Mouse (Mus musculus): ENCODE data around the gene Sec61g. TPM values are rescaled to one million over a fixed set of nuclear protein-coding genes. Genes with fewer than 3 reads are reported as not detected.

Gene Sec61g
- polyA plus RNA-seq (2012; rRNA removed) = 9.0 and 14.9 TPM in 2 replicates

DNA sequence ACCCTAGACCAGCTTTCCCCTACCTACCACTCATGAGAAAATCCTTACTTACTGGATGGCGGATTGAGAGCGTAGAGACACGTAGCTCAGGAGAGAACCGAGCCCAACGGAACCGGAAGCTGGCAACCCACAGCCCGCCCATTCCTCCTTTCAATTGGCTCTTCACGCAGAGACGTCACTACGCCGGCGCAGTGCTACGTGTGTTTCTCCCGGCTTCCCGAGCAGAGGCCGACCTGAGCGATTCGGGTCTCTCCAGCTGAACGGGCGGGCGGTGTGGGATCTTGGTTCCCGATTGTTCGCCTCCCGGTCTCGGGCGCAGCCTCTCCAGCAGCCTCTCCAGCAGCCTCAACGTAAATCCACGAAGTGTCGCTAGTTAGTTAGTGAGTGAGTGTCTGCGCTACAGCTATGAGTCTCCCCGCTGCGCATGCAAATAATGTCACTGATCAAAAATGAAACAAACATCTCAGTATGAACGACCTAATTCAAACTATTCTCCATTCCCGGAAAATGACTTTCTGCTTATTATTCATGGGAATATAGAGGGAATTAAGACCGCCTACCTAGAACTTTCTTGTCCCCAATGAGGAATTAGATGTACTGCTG is at the start of gene Sec61g:
Gene Sec61g, minus strand, starts transcription at position 433 of the 603 bp plus-strand sequence.
- peak within 1 kb of the TSS; percentile 99 for H3K4me3 ChIP-seq (ENCODE audit: insufficient read depth, low read depth, low read length)
- WGBS = under 1% methylated on average over 35 of the region's 35 CpGs
- TF ChIP-seq CTCF (conservative IDR thresholded peaks at IDR 0.05; ENCODE audit: insufficient read depth, insufficient read length, low read depth, low read length) (no peak), POLR2A (IDR thresholded peaks at IDR 0.05; ENCODE audit: low read depth, low read length) (peak; percentile 95)
- no peaks in the 10 kb centered on the region for H3K27me3 ChIP-seq (replicated peaks; ENCODE audit: control insufficient read depth, insufficient read depth, low read length)
- peak; percentile 96 for DNase-seq
- H3K36me3 ChIP-seq (ENCODE audit: control insufficient read depth, insufficient read depth, low read length) = 0 out of 2 replicates have a peak, but pooled peaks cover 2% of the 10 kb centered on the region
- peaks cover 5% of the 10 kb centered on the region; the same call in 1 of the 2 replicates for H3K4me1 ChIP-seq (ENCODE audit: control insufficient read depth, insufficient read depth, low read length)
- peak within 1 kb of the TSS; percentile 98 for H3K27ac ChIP-seq (ENCODE audit: insufficient read depth, low read depth, low read length)

DNA sequence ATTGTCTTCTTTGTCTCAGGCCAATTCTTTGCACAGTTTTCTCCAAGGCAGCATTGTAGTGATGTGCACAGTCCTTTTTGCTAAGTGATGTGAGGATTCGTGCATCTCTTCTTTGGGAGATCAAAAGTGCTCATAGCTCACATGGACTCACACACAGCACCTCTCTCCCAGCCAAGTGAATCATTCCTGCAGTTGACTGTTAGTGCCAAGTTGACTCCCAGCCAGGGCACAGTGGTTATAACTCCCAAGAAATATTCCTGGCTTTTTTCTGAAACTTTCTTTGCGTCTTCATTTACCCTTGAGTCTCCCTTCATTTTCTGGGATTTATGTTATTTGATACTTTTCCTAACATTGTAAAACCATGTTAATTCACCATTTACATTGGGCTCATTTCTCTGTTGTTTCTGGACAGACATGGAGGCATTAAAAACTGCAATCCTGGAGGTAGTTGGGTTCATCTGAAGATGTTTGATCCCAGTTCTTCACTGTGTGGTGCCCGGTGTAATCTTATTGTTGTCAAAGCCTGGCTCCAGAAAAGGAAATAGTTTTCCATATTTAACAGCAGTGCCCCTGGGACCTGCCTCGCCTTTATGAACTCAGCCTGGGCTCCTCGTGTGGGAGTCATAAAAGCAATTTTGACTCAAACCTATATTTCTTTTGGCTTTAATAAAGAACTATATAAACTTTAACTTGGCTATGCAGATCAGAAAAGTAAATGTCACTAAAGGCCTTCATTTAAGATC is 38.3 kb upstream of the Sec61g start:
- 64% methylated on average over 5 of the region's 5 CpGs for WGBS
- no peak overlapping the region for H3K27ac ChIP-seq (ENCODE audit: insufficient read depth, low read depth, low read length)
- H3K27me3 ChIP-seq (replicated peaks; ENCODE audit: control insufficient read depth, insufficient read depth, low read length) = no peaks in the 10 kb centered on the region
- TF ChIP-seq POLR2A (IDR thresholded peaks at IDR 0.05; ENCODE audit: low read depth, low read length) = no peak
- TF ChIP-seq CTCF (conservative IDR thresholded peaks at IDR 0.05; ENCODE audit: insufficient read depth, insufficient read length, low read depth, low read length) = no peak
- H3K36me3 ChIP-seq (ENCODE audit: control insufficient read depth, insufficient read depth, low read length) = no peaks in the 10 kb centered on the region
- H3K4me3 ChIP-seq (ENCODE audit: insufficient read depth, low read depth, low read length) = no peak overlapping the region
- H3K4me1 ChIP-seq (ENCODE audit: control insufficient read depth, insufficient read depth, low read length) = no peaks in the 10 kb centered on the region
- DNase-seq = peak; percentile 28

DNA sequence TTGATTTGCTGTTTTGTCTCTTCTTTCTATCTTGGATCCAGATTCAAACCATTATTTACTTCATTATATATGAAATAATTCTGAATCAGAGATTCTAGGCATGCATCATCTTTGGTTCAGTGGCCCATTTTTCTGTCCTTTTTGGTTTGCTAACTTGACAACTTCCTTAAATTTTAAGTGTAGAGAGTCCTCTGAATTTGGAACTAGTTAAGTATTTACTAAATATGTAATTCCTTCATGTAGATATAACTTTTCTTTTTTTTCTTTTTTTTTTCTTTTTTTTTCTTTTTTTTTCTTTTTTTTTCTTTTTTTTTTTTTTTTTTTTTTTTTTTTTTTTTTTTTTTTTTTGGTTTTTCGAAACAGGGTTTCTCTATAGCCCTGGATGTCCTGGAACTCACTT is 29.1 kb upstream of the Sec61g start:
- TF ChIP-seq POLR2A (IDR thresholded peaks at IDR 0.05; ENCODE audit: low read depth, low read length) = no peak
- no peak for TF ChIP-seq CTCF (conservative IDR thresholded peaks at IDR 0.05; ENCODE audit: insufficient read depth, insufficient read length, low read depth, low read length)
- H3K27ac ChIP-seq (ENCODE audit: insufficient read depth, low read depth, low read length) = no peak overlapping the region
- no peak overlapping the region for H3K4me3 ChIP-seq (ENCODE audit: insufficient read depth, low read depth, low read length)
- WGBS = 94% methylated on average over 1 of the region's 1 CpGs
- no peaks in the 10 kb centered on the region for H3K4me1 ChIP-seq (ENCODE audit: control insufficient read depth, insufficient read depth, low read length)
- no peak for DNase-seq
- H3K27me3 ChIP-seq (replicated peaks; ENCODE audit: control insufficient read depth, insufficient read depth, low read length) = no peaks in the 10 kb centered on the region
- H3K36me3 ChIP-seq (ENCODE audit: control insufficient read depth, insufficient read depth, low read length) = no peaks in the 10 kb centered on the region

DNA sequence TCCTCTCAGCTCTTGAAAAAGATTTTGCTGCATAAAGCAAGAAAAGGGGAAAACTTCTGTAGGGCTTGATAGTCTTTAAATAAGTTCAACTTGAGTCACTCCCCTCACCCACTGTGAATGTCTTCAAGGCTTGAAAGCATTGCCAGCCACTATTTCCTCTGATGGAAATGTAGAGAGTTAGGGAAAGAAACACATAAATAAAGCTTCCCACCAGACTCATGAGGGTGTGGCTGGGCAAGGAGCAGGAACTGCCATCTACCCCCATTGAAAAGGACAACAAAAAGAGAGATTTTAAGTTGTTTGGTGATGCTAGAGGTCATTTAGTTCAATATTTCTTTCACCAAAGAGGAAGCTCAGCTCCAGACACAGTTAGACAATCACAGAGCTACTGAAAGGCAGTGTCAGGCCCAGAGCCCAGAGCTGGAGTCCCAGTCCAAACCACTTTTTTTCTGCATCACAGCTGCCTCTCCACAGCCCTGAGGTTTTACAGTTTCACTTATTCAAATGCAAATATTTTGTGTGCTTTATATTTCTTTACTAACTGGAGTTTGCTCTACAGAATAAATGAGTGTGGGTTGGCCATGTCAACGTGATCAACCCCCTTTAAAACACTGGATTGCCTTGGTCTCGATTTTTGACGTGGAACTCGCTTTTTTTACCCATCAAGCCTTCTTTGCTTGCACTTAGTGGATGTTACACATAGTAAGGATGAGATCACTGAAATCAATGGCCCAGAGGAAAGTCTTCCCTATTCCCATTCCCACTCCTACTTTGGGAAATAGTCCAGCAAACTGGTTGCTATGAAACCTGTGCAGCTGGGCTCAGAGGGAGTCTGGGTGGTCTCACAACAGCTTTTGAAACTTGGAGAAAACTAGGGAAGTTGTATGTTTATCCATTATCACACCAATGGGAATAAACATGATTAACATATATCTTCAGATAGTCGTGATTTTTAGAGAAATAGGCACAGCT is 26.6 kb upstream of the Sec61g start:
- no peaks in the 10 kb centered on the region for H3K36me3 ChIP-seq (ENCODE audit: control insufficient read depth, insufficient read depth, low read length)
- DNase-seq = no peak
- H3K27ac ChIP-seq (ENCODE audit: insufficient read depth, low read depth, low read length) = no peak overlapping the region
- no peaks in the 10 kb centered on the region for H3K4me1 ChIP-seq (ENCODE audit: control insufficient read depth, insufficient read depth, low read length)
- no peak overlapping the region for H3K4me3 ChIP-seq (ENCODE audit: insufficient read depth, low read depth, low read length)
- no peak for TF ChIP-seq CTCF (conservative IDR thresholded peaks at IDR 0.05; ENCODE audit: insufficient read depth, insufficient read length, low read depth, low read length)
- TF ChIP-seq POLR2A (IDR thresholded peaks at IDR 0.05; ENCODE audit: low read depth, low read length) = no peak
- no peaks in the 10 kb centered on the region for H3K27me3 ChIP-seq (replicated peaks; ENCODE audit: control insufficient read depth, insufficient read depth, low read length)
- 80% methylated on average over 5 of the region's 5 CpGs for WGBS

DNA sequence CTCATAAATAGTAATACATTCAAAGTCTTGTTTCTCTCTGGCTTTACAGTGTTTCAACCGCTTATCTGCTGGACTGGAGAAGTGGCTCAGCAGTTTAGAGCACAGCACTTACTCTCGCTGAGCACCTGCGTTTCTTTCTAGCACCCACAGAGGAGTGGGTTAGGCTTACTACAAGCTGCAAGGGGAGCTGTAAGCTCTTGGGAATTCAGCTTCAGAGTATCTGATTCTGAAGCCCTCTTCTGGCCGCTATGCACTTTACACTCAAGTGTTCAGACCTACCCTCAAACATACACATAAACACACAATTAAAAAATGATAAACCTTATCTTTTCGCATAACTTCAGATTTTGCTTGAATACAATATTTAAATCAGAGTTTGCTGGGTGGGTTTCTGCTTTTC is 24.6 kb upstream of the Sec61g start:
- H3K4me1 ChIP-seq (ENCODE audit: control insufficient read depth, insufficient read depth, low read length) = no peaks in the 10 kb centered on the region
- no peak for DNase-seq
- WGBS = 28% methylated on average over 5 of the region's 5 CpGs

DNA sequence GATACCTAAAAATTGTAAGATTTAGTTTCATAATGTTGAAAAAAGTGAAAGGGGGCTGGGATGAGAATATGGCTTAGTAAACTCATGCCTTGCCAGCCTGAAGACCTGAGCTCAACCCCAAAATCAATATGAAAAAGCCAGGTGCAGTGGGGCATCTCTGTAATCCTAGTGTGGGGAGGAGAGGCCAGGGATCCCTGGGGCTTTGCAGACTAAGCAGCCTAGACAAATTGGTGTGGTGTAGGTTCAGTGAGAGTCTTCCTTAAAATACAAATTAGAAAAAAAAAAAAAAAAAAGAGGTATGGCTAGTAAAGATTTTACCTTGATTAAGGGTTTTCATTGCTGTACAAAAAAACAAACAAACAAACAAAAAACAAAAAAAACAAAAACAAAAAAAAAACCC is 20.6 kb upstream of the Sec61g start:
- Histone ChIP-seq H3K4me3 (ENCODE audit: insufficient read depth, low read depth, low read length) (no peak overlapping the region), H3K4me1 (ENCODE audit: control insufficient read depth, insufficient read depth, low read length) (no peaks in the 10 kb centered on the region), H3K27ac (ENCODE audit: insufficient read depth, low read depth, low read length) (no peak overlapping the region), H3K27me3 (replicated peaks; ENCODE audit: control insufficient read depth, insufficient read depth, low read length) (no peaks in the 10 kb centered on the region), H3K36me3 (ENCODE audit: control insufficient read depth, insufficient read depth, low read length) (no peaks in the 10 kb centered on the region)
- DNase-seq = no peak
- TF ChIP-seq POLR2A (IDR thresholded peaks at IDR 0.05; ENCODE audit: low read depth, low read length) (no peak), CTCF (conservative IDR thresholded peaks at IDR 0.05; ENCODE audit: insufficient read depth, insufficient read length, low read depth, low read length) (no peak)

More for the DNA sequence above, 24.6 kb upstream of the Sec61g start:
- H3K36me3 ChIP-seq (ENCODE audit: control insufficient read depth, insufficient read depth, low read length) = no peaks in the 10 kb centered on the region
- no peak overlapping the region for H3K4me3 ChIP-seq (ENCODE audit: insufficient read depth, low read depth, low read length)
- TF ChIP-seq POLR2A (IDR thresholded peaks at IDR 0.05; ENCODE audit: low read depth, low read length) (no peak), CTCF (conservative IDR thresholded peaks at IDR 0.05; ENCODE audit: insufficient read depth, insufficient read length, low read depth, low read length) (peak; percentile 32)
- H3K27me3 ChIP-seq (replicated peaks; ENCODE audit: control insufficient read depth, insufficient read depth, low read length) = no peaks in the 10 kb centered on the region
- H3K27ac ChIP-seq (ENCODE audit: insufficient read depth, low read depth, low read length) = no peak overlapping the region
